In genomic region chr11:67455527-67455981, GRCm38 (mm10) we compare ENCODE assay signal across 8 mouse cellular contexts. TPM values are rescaled to one million over a fixed set of nuclear protein-coding genes. Genes with fewer than 3 reads are reported as not detected.
A peak's percentile ranks its signal among the peaks of the same experiment; 100 is the strongest.
DNase-seq lines count a peak whose midpoint lies in the region; ATAC-seq and TF ChIP-seq lines count a peak whose summit lies in the region.

No protein-coding gene starts in this region.

- no peaks in the 10 kb centered on the region; the same call in 1 of the 2 replicates for H3K4me1 ChIP-seq in spleen, adult 2 months (ENCODE audit: control insufficient read depth, insufficient read depth, insufficient read length)
- no peaks in the 10 kb centered on the region; the same call in 1 of the 2 replicates for H3K4me1 ChIP-seq in embryonic facial prominence, embryonic 12.5 days
- peaks cover 4% of the 10 kb centered on the region; the same call in 1 of the 2 replicates for H3K4me1 ChIP-seq in limb, embryonic 14.5 days (ENCODE audit: control insufficient read depth, insufficient read depth, low read length)
- H3K4me1 ChIP-seq in midbrain, embryonic 15.5 days = peaks cover 12% of the 10 kb centered on the region

- H3K27ac ChIP-seq in spleen, adult 2 months (ENCODE audit: insufficient read depth, low read length) = no peak overlapping the region
- no peak overlapping the region for H3K27ac ChIP-seq in embryonic facial prominence, embryonic 12.5 days
- H3K27ac ChIP-seq in limb, embryonic 14.5 days (replicated peaks; ENCODE audit: low read depth, low read length) = no peak overlapping the region
- peak overlapping the region; percentile 16 for H3K27ac ChIP-seq in midbrain, embryonic 15.5 days

- peak overlapping the region; percentile 98 for H3K4me2 ChIP-seq in embryonic facial prominence, embryonic 12.5 days (replicated peaks)
- peak overlapping the region; percentile 98 for H3K4me2 ChIP-seq in limb, embryonic 14.5 days (replicated peaks; ENCODE audit: low read depth, low read length, severe bottlenecking)
- peak overlapping the region; percentile 92 for H3K4me2 ChIP-seq in midbrain, embryonic 15.5 days

- H3K27me3 ChIP-seq in spleen, adult 2 months (ENCODE audit: control insufficient read depth, insufficient read depth, low read length) = peaks cover 10% of the 10 kb centered on the region
- H3K27me3 ChIP-seq in embryonic facial prominence, embryonic 12.5 days = peaks cover 28% of the 10 kb centered on the region
- peaks cover 4% of the 10 kb centered on the region; the same call in 1 of the 2 replicates for H3K27me3 ChIP-seq in limb, embryonic 14.5 days (ENCODE audit: control insufficient read depth, insufficient read depth, low read length)
- peaks cover 7% of the 10 kb centered on the region; the same call in 1 of the 2 replicates for H3K27me3 ChIP-seq in midbrain, embryonic 15.5 days (replicated peaks)

- H3K4me3 ChIP-seq in spleen, adult 2 months (ENCODE audit: extremely low read depth, insufficient read depth, insufficient read length) = peak overlapping the region; percentile 38; the same call in 1 of the 2 replicates
- H3K4me3 ChIP-seq in embryonic facial prominence, embryonic 12.5 days = peak overlapping the region; percentile 73
- peak overlapping the region; percentile 76 for H3K4me3 ChIP-seq in limb, embryonic 14.5 days (replicated peaks; ENCODE audit: low read length)
- H3K4me3 ChIP-seq in midbrain, embryonic 15.5 days = peak overlapping the region; percentile 53

- no peaks in the 10 kb centered on the region for H3K36me3 ChIP-seq in spleen, adult 2 months (ENCODE audit: control insufficient read depth, insufficient read depth, low read length)
- no peaks in the 10 kb centered on the region for H3K36me3 ChIP-seq in embryonic facial prominence, embryonic 12.5 days
- no peaks in the 10 kb centered on the region for H3K36me3 ChIP-seq in limb, embryonic 14.5 days (ENCODE audit: control insufficient read depth, insufficient read depth, low read length)
- H3K36me3 ChIP-seq in midbrain, embryonic 15.5 days (replicated peaks) = no peaks in the 10 kb centered on the region

- no peaks in the 10 kb centered on the region for H3K9me3 ChIP-seq in embryonic facial prominence, embryonic 12.5 days
- H3K9me3 ChIP-seq in limb, embryonic 14.5 days (ENCODE audit: control insufficient read depth, low read length) = no peaks in the 10 kb centered on the region
- H3K9me3 ChIP-seq in midbrain, embryonic 15.5 days = no peaks in the 10 kb centered on the region

- DNase-seq in spleen, adult 2 months (ENCODE audit: low read depth in 1 of 2, low spot score in 2 of 2) = no peak
- no peak for DNase-seq in spleen, postnatal 36 days (ENCODE audit: low spot score in 2 of 2)
- DNase-seq in heart, postnatal 14 days = peak; percentile 40 to 42
- peak; percentile 4 for DNase-seq in limb, embryonic 14.5 days (ENCODE audit: low spot score)
- DNase-seq in frontal cortex, postnatal 14 days (ENCODE audit: low spot score in 2 of 2) = no peak
- DNase-seq in left cerebral cortex, postnatal 36 days (ENCODE audit: low spot score in 2 of 2) = no peak

- no peak for TF ChIP-seq CTCF in spleen, adult 2 months (IDR thresholded peaks at IDR 0.05; ENCODE audit: extremely low read depth, insufficient read depth, insufficient read length, insufficient replicate concordance)

- H3K9ac ChIP-seq in embryonic facial prominence, embryonic 12.5 days = peak overlapping the region; percentile 65
- H3K9ac ChIP-seq in limb, embryonic 14.5 days (ENCODE audit: low read depth, low read length, severe bottlenecking) = peak overlapping the region; percentile 70
- H3K9ac ChIP-seq in midbrain, embryonic 15.5 days = peak overlapping the region; percentile 69

- WGBS in spleen, adult 2 months = 3% methylated on average over 42 of the region's 42 CpGs
- WGBS in embryonic facial prominence, embryonic 12.5 days = under 1% methylated on average over 42 of the region's 42 CpGs
- 1% methylated on average over 38 of the region's 42 CpGs for WGBS in limb, embryonic 14.5 days
- WGBS in midbrain, embryonic 15.5 days = under 1% methylated on average over 41 of the region's 42 CpGs

- intact Hi-C loops in heart, postnatal 14 days (cut with DNase I) = no loop called here
- intact Hi-C loops in left cerebral cortex, postnatal 36 days (cut with DNase I) = loop anchor here (5.0 to 10.0 kb wide), 2 partner anchors 147 to 341 kb away; no protein-coding TSS in a partner anchor

- peak; percentile 37; the same call in 1 of the 2 replicates for ATAC-seq in embryonic facial prominence, embryonic 12.5 days (ENCODE audit: insufficient number of reproducible peaks, insufficient read depth, low FRiP score, low TSS enrichment)
- ATAC-seq in limb, embryonic 14.5 days (ENCODE audit: low FRiP score, low read depth) = peak; percentile 27; the same call in 1 of the 2 replicates
- ATAC-seq in midbrain, embryonic 15.5 days (replicated peaks) = peak; percentile 62

- no peak for TF ChIP-seq POLR2A in spleen, adult 2 months (IDR thresholded peaks at IDR 0.05; ENCODE audit: low read depth, low read length)
- no peak for TF ChIP-seq POLR2A in limb, embryonic 14.5 days (IDR thresholded peaks at IDR 0.05; ENCODE audit: borderline replicate concordance, extremely low read depth, insufficient read depth, insufficient read length)

RNA-seq across cellular contexts. Expression of gene Gas7, which starts 0.3 kb away (rescaled TPM):
- polyA plus RNA-seq in spleen, adult 2 months (2012; rRNA removed) = 4.3 and 4.7 TPM in 2 replicates
- polyA plus RNA-seq in embryonic facial prominence, embryonic 12.5 days (2016; fragmentation: Nextera tagmentation; extraction: Ambion mirVana) = 5.5 and 6.0 TPM in 2 replicates
- total RNA-seq in heart, postnatal 14 days (2021) = 10 to 100 TPM; 11.8 to 12.4 TPM
- 9.8 and 10.4 TPM in 2 replicates for polyA plus RNA-seq in limb, embryonic 14.5 days (2012; rRNA removed)
- polyA plus RNA-seq in limb, embryonic 14.5 days (2014; fragmentation: Nextera tagmentation; extraction: Ambion mirVana) = 17.2 and 18.2 TPM in 2 replicates
- polyA plus RNA-seq in midbrain, embryonic 15.5 days (2015; fragmentation: Nextera tagmentation; extraction: Ambion mirVana) = 36.1 and 37.6 TPM in 2 replicates
- 100 to 1,000 TPM; 563 to 580 TPM for total RNA-seq in left cerebral cortex, postnatal 36 days (2021)

Comparison
In these comparisons a context has a peak if more than half of its experiments do, and no peak if none do; other contexts are left out.
1. DNase-seq: peak in heart, postnatal 14 days (2 of 2) and limb, embryonic 14.5 days (single experiment); none in spleen, adult 2 months (0 of 2), spleen, postnatal 36 days (0 of 2), frontal cortex, postnatal 14 days (0 of 2) and left cerebral cortex, postnatal 36 days (0 of 2).
2. Peak in every context shown above with its lines, with median percentiles within 50 percentile points of each other: H3K4me3 ChIP-seq, ATAC-seq, H3K4me2 ChIP-seq and H3K9ac ChIP-seq.